Mouse (Mus musculus) ES-Bruce4 (cell line): ENCODE measurements around the gene Slc1a2. TPM values are rescaled to one million over a fixed set of nuclear protein-coding genes. Genes with fewer than 3 reads are reported as not detected.
A peak's percentile ranks its signal among the peaks of the same experiment; 100 is the strongest.

Experiments
- H3K27ac ChIP-seq: 2 replicates; pipeline ENCODE4 v1.5.1; 2012; ENCODE audit warnings: low read length, inconsistent platforms; ENCODE audit not compliant: insufficient read depth
- H3K27me3 ChIP-seq: 2 replicates; pipeline ENCODE4 v1.6.1; 2012; ENCODE audit warnings: mild to moderate bottlenecking, low read length, inconsistent platforms; ENCODE audit not compliant: control insufficient read depth, poor library complexity, insufficient read depth, severe bottlenecking
- H3K36me3 ChIP-seq: 2 replicates; pipeline ENCODE4 v1.6.1; 2012; ENCODE audit warnings: inconsistent platforms, mild to moderate bottlenecking, low read length, moderate library complexity; ENCODE audit not compliant: control insufficient read depth, poor library complexity, insufficient read depth, severe bottlenecking
- H3K4me1 ChIP-seq: one replicate; pipeline ENCODE4 v1.8.1; 2011; ENCODE audit warnings: low read length; ENCODE audit not compliant: control insufficient read depth, insufficient read depth
- H3K4me3 ChIP-seq: 2 replicates; pipeline ENCODE4 v1.5.1; 2011; ENCODE audit warnings: low read depth, mild to moderate bottlenecking, low read length
- H3K9ac ChIP-seq: 2 replicates; pipeline ENCODE4 v1.6.1; 2012; ENCODE audit warnings: low read depth, mild to moderate bottlenecking, inconsistent platforms; ENCODE audit not compliant: poor library complexity, severe bottlenecking
- H3K9me3 ChIP-seq: replicated peaks from 2 replicates; pipeline ENCODE4 v1.6.1; 2012; ENCODE audit warnings: mild to moderate bottlenecking, low read length, inconsistent platforms; ENCODE audit not compliant: control insufficient read depth, poor library complexity, insufficient read depth, severe bottlenecking
- CTCF ChIP-seq: IDR thresholded peaks from one replicate; pipeline ENCODE4 v1.8.1; 2011; ENCODE audit warnings: low read depth, low read length
- EP300 ChIP-seq: IDR thresholded peaks from 2 replicates; pipeline ENCODE4 v1.6.1; 2011; ENCODE audit warnings: low read depth, low read length; ENCODE audit not compliant: insufficient read depth
- POLR2A ChIP-seq: IDR thresholded peaks from one replicate; pipeline ENCODE4 v1.8.1; 2011; ENCODE audit warnings: low read length; ENCODE audit not compliant: insufficient read depth
- polyA plus RNA-seq: library from polyadenylated mRNA; stranded (reverse); fragments of >200 nt; gene quantifications from 2 replicates; pipeline ENCODE4 v1.2.4, GENCODE M21; 2011; ENCODE audit warnings: low read depth; ENCODE audit not compliant: missing spikeins, insufficient read depth, insufficient read length

Gene Slc1a2
- polyA plus RNA-seq, 1 experiment = 0.09 TPM

- TF ChIP-seq POLR2A (no peak), CTCF (no peak), EP300 (no peak)
- H3K4me3 ChIP-seq = peak overlapping the region; percentile 61; the same call in 1 of the 2 replicates
- no peaks in the 10 kb centered on the region for H3K9me3 ChIP-seq
- no peak overlapping the region for H3K27ac ChIP-seq
- no peaks in the 10 kb centered on the region for H3K4me1 ChIP-seq
- peaks cover 14% of the 10 kb centered on the region for H3K27me3 ChIP-seq
- H3K9ac ChIP-seq = no peak overlapping the region
- H3K36me3 ChIP-seq = no peaks in the 10 kb centered on the region
Observed at GRCm38 (mm10) chr2:102659521-102659830, 1.0 kb downstream of the Slc1a2 start.

DNA sequence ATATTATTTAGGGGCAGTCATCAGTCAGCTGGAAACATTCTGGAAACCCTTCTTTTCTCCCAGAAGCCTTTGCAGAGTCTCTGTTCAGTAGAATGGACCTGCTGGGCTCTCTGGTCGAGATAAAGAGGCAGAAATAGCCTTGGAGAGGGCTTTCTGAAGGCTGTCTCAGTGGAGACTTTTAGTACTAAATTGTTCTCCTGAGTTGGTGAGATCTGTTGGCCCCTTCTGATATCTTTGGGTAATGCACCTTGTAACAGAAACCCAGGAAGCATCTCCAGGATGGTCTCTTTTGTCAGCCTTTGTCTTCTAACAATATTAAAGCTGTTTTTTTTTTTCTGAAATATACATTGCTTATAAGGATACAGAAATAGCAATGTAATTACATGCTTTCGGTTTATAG is 2.6 kb downstream of the Slc1a2 start:
- Histone ChIP-seq H3K9me3 (no peaks in the 10 kb centered on the region), H3K27me3 (peaks cover 14% of the 10 kb centered on the region)

DNA sequence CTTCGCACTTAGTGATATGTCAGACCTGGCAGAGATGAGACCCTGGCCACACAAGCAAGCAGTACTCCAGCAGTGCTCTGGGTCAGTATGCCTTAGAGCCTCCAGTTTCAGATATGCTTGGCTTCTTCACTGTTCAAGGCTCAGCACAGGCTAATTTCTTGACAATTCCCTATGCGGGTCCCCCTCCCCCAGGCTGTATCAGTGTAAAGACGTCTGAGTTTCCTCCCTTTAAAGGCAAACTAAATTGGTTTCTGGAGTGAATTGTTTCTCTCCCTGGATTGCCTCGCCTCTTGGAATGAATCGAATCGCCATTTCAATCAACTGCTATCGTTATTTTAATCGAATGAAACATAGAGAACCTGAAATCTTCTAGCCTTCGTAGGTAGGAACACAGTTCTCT is 4.5 kb downstream of the Slc1a2 start:
- no peaks in the 10 kb centered on the region for H3K4me1 ChIP-seq
- H3K9ac ChIP-seq = no peak overlapping the region
- H3K27ac ChIP-seq = no peak overlapping the region
- H3K4me3 ChIP-seq = no peak overlapping the region
- TF ChIP-seq EP300 = no peak
- H3K9me3 ChIP-seq = no peaks in the 10 kb centered on the region
- no peaks in the 10 kb centered on the region for H3K36me3 ChIP-seq
- peaks cover 14% of the 10 kb centered on the region for H3K27me3 ChIP-seq

More for the DNA sequence above, 2.6 kb downstream of the Slc1a2 start:
- no peak overlapping the region for H3K9ac ChIP-seq
- H3K4me3 ChIP-seq = no peak overlapping the region
- H3K27ac ChIP-seq = no peak overlapping the region
- no peaks in the 10 kb centered on the region for H3K36me3 ChIP-seq
- TF ChIP-seq CTCF (no peak), POLR2A (no peak), EP300 (no peak)
- no peaks in the 10 kb centered on the region for H3K4me1 ChIP-seq

DNA sequence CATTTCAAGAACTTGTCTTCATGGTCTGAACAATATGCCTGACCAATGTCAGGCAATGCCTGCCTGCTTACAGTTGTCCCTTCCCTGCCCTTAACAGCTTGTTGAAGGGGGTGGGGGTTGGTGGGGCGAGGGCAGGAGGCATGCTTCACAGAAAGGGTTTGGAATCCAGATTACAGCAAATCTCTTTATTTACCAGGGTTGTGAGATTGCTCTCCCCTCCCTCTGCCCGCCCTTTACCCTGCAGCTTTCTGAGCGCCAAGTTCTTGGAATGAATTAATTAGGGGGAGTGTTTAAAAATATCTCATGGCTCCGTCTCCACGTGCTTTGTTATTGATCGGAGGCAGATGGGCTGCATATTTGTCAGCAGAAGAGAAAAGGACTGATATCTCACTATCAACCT is 4.9 kb downstream of the Slc1a2 start:
- Histone ChIP-seq H3K9me3 (no peaks in the 10 kb centered on the region), H3K4me1 (no peaks in the 10 kb centered on the region), H3K27ac (no peak overlapping the region), H3K4me3 (no peak overlapping the region), H3K27me3 (peaks cover 14% of the 10 kb centered on the region), H3K36me3 (no peaks in the 10 kb centered on the region), H3K9ac (no peak overlapping the region)
- TF ChIP-seq POLR2A (no peak), CTCF (no peak), EP300 (no peak)

DNA sequence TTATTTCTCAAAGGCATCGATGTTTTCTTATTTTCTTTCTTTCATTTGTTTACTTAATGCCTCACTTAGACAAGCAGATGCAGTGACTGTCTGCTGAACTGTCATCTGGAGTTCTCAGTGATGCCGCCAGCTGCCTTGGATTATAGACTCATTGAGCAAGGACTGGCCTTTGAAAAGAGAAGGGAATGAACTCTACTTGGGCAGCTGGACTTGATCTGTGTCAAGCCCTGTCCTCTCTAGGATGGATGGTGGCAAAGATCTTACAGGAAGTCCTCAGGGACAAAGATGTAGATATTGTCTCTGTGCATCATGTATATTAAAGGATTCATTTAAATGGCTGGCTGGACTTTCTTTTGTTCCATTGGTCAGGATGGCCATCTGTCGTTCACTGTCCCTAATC is 5.4 kb downstream of the Slc1a2 start:
- Histone ChIP-seq H3K36me3 (no peaks in the 10 kb centered on the region), H3K4me3 (no peak overlapping the region), H3K27ac (no peak overlapping the region), H3K4me1 (no peaks in the 10 kb centered on the region), H3K27me3 (peaks cover 12% of the 10 kb centered on the region), H3K9ac (no peak overlapping the region), H3K9me3 (no peaks in the 10 kb centered on the region)
- TF ChIP-seq CTCF (no peak), POLR2A (no peak), EP300 (no peak)

DNA sequence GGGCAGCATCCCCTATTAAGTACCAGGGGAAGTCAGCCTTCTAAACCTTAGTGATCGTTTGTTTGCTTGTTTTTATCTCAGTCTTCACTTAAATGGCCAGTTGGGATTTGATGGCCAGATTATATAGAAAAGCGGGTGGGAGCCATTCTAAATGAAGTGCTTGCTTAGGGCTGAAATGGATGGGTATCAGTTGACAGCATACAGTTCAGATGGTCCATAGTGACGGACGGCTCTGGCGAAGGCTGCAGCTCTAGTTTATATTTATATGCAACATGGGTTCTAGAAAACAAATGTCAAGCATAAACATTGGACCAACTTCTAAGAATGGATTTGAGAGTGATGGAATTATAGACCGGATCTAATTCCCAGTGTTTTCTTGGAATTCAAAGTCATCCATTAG is 9.5 kb downstream of the Slc1a2 start:
- Histone ChIP-seq H3K27me3 (no peaks in the 10 kb centered on the region; the same call in 1 of the 2 replicates), H3K9ac (no peak overlapping the region), H3K4me1 (no peaks in the 10 kb centered on the region), H3K4me3 (no peak overlapping the region), H3K36me3 (no peaks in the 10 kb centered on the region), H3K27ac (no peak overlapping the region), H3K9me3 (no peaks in the 10 kb centered on the region)
- TF ChIP-seq POLR2A = no peak
- TF ChIP-seq CTCF = no peak
- TF ChIP-seq EP300 = no peak
